Mouse (Mus musculus) heart, embryonic 13.5 days (tissue): ENCODE results near the gene Vps33b. TPM values are rescaled to one million over a fixed set of nuclear protein-coding genes. Genes with fewer than 3 reads are reported as not detected.

ENCODE experiments used
- ATAC-seq: fragments of 200-750 bp; cut with Nextera tagmentation; 2 replicates; pipeline ENCODE4 v1.8.0; 2017; ENCODE audit warnings: moderate TSS enrichment; ENCODE audit not compliant: insufficient number of reproducible peaks, low FRiP score, low TSS enrichment; ENCODE audit errors: extremely low read depth
- H3K27ac ChIP-seq: fragments of 300-500 bp; sonication (generic); replicated peaks from 2 replicates; pipeline ENCODE4 v1.5.1; 2015; ENCODE audit warnings: moderate library complexity, mild to moderate bottlenecking, inconsistent platforms
- H3K27me3 ChIP-seq: fragments of 300-500 bp; sonication (generic); replicated peaks from 2 replicates; pipeline ENCODE4 v1.6.1; 2015; ENCODE audit warnings: mild to moderate bottlenecking, inconsistent platforms
- H3K36me3 ChIP-seq: fragments of 300-500 bp; sonication (generic); 2 replicates; pipeline ENCODE4 v1.6.1; 2015; ENCODE audit warnings: mild to moderate bottlenecking, inconsistent platforms
- H3K4me1 ChIP-seq: fragments of 300-500 bp; sonication (generic); 2 replicates; pipeline ENCODE4 v1.6.1; 2015; ENCODE audit warnings: inconsistent platforms
- H3K4me2 ChIP-seq: fragments of 300-500 bp; sonication (generic); 2 replicates; pipeline ENCODE4 v1.6.1; 2015; ENCODE audit warnings: inconsistent platforms, mild to moderate bottlenecking, moderate library complexity
- H3K4me3 ChIP-seq: fragments of 300-500 bp; sonication (generic); 2 replicates; pipeline ENCODE4 v1.5.1; 2015; ENCODE audit warnings: moderate library complexity, mild to moderate bottlenecking, inconsistent platforms
- H3K9ac ChIP-seq: fragments of 300-500 bp; sonication (generic); 2 replicates; pipeline ENCODE4 v1.6.1; 2015; ENCODE audit warnings: inconsistent platforms, mild to moderate bottlenecking, moderate library complexity
- H3K9me3 ChIP-seq: fragments of 300-500 bp; sonication (generic); 2 replicates; pipeline ENCODE4 v1.6.1; 2016; ENCODE audit warnings: inconsistent platforms
- WGBS: fragments of 180-500 bp; shearing (Covaris S2); methylation state at CpG from one replicate; pipeline ENCODE4 v1.1.7; 2015; ENCODE audit warnings: mixed read lengths; 5-methylcytosine and 5-hydroxymethylcytosine counted together
- polyA plus RNA-seq: library from polyadenylated mRNA; unstranded; fragments of >200 nt; fragmentation: Nextera tagmentation; extraction: Ambion mirVana; gene quantifications from 2 replicates; pipeline ENCODE4 v1.2.1, GENCODE M21; 2015

Vps33b gene
- 9.6 and 11.1 TPM in 2 replicates for polyA plus RNA-seq

DNA sequence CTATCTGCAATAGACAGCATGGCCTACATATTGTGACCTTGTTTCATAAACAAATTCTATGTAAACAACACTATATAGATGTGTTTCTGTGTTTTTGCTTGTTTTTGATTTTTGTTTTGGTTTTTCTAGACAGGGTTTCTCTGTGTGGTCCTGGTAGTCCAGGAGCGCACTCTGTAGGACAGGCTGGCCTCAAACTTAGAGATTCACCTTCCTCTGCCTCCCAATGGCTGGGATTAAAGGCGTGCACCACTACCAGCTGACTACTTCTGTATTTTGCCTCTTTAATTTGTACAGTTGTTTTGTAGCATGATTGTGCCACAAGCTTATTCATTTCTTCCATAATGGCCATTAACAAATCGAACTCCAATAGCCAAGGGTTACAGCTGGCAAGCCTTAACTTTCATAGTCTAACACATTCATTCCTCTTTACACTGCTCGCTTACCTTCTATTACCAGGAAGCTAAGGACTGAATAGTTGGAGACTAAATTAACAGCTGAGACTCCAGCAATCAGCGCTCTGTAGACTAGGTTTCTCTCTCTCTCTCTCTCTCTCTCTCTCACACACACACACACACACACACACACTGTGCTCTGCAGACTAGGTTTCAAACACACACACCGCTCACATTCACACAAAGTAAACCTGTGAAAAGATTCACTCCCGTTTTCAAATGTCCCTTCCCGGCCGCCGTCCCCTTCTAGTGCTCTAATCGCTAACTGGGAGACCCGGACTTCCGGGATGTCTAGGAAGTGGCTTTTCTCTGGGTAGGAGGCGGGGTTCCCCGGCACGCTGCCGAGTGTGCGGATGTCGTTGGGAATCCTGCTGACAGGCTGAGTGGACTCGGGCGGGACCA lies at the start of gene Vps33b:
Gene Vps33b, plus strand, starts transcription at position 753 of the 854 bp plus-strand sequence.
- Histone ChIP-seq H3K9ac (peak within 1 kb of the TSS; percentile 88), H3K4me1 (peaks cover 31% of the 10 kb centered on the region), H3K9me3 (peaks cover 2% of the 10 kb centered on the region; the same call in 1 of the 2 replicates), H3K4me3 (peak within 1 kb of the TSS; percentile 83), H3K36me3 (peaks cover 58% of the 10 kb centered on the region), H3K4me2 (peak within 1 kb of the TSS; percentile 93), H3K27ac (peak within 1 kb of the TSS; percentile 81), H3K27me3 (no peaks in the 10 kb centered on the region)
- WGBS, result 4% methylated on average over 21 of the region's 21 CpGs
- ATAC-seq, result peak; percentile 71

DNA sequence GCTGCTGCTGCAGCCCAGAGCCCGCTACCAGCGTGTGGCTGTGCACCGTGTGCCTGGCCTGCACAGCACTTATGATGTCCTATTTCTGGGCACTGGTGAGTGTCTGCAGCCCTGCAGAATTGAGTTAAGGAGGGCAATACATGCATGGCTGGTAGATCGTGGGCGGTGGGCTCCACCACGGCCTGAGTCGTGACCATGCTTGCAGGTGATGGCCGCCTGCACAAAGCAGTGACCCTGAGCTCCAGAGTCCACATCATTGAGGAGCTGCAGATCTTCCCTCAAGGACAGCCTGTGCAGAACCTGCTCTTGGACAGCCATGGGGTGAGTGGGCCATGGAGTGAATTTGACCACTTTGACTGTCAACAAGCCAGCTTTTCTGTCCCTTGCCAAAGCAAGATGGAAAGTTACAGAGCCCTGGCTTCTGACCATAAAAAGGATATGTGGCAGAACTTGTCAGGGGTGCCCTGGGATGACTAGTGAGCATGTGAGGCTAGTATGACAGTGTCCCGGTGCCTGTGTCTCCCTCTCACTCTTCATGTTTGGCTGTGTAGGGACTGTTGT lies 49.1 kb upstream of the Vps33b start:
- H3K9me3 ChIP-seq, result no peaks in the 10 kb centered on the region
- ATAC-seq, result no peak
- H3K27me3 ChIP-seq, result no peaks in the 10 kb centered on the region
- 87% methylated on average over 9 of the region's 9 CpGs for WGBS
- no peaks in the 10 kb centered on the region; the same call in 1 of the 2 replicates for H3K4me1 ChIP-seq
- H3K4me2 ChIP-seq, result no peak overlapping the region
- H3K9ac ChIP-seq, result no peak overlapping the region
- H3K27ac ChIP-seq, result no peak overlapping the region
- peaks cover 93% of the 10 kb centered on the region for H3K36me3 ChIP-seq
- H3K4me3 ChIP-seq, result no peak overlapping the region

DNA sequence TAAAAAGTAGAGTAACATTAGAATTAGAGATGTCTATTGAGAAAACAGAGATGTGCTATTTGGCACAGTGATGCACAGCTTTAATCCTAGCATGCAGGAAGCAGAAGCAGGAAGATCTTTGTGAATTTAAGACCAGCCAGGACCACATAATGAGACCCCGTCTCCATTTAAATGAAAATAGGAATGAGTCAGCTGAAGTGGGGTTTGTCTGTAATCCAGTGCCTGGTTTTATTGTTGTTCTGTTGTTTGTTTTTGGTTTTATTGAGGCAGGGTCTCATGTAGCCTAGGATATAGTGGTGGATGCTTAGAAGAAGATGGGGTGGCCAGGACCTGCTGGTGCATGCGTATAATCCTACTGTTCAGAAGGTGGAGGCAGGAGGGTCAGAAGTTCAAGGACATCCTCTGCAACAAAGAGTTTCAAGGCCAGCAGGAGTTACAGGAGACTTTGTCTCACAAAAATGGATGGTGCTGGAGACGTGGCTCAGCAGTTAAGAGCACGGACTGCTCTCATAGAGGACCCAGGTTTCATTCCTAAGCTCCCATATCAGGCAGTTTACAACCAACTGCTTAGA lies 48.2 kb upstream of the Vps33b start:
- no peak for ATAC-seq
- H3K27ac ChIP-seq, result no peak overlapping the region
- H3K4me2 ChIP-seq, result no peak overlapping the region
- WGBS, result 81% methylated on average over 4 of the region's 4 CpGs
- H3K9ac ChIP-seq, result no peak overlapping the region
- no peaks in the 10 kb centered on the region for H3K27me3 ChIP-seq
- no peaks in the 10 kb centered on the region for H3K9me3 ChIP-seq
- H3K4me3 ChIP-seq, result no peak overlapping the region
- H3K36me3 ChIP-seq, result peaks cover 91% of the 10 kb centered on the region
- no peaks in the 10 kb centered on the region for H3K4me1 ChIP-seq

DNA sequence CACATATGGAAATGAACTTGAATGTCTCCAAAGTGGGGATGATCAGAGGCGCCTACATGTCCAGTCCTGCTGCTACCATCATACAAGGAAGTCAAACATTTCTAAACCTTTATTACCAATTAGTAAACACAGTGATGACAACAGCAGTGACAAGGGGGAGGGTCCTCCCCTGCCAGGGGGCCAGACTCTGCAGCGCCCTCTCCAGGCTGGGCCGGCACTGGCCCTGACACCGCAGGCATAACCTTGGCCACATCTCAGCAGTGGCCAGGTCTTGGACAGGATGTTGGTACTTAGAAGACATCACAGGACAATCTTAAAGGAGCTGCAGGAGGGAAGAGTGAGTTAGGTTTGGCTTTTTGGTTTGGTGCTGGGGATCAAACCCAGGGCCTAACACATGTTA lies 42.4 kb upstream of the Vps33b start:
- no peaks in the 10 kb centered on the region for H3K9me3 ChIP-seq
- no peak overlapping the region for H3K27ac ChIP-seq
- no peaks in the 10 kb centered on the region for H3K27me3 ChIP-seq
- H3K4me3 ChIP-seq, result no peak overlapping the region
- H3K4me2 ChIP-seq, result no peak overlapping the region
- peaks cover 57% of the 10 kb centered on the region for H3K36me3 ChIP-seq
- 94% methylated on average over 4 of the region's 4 CpGs for WGBS
- H3K4me1 ChIP-seq, result peaks cover 10% of the 10 kb centered on the region
- no peak for ATAC-seq
- H3K9ac ChIP-seq, result no peak overlapping the region

DNA sequence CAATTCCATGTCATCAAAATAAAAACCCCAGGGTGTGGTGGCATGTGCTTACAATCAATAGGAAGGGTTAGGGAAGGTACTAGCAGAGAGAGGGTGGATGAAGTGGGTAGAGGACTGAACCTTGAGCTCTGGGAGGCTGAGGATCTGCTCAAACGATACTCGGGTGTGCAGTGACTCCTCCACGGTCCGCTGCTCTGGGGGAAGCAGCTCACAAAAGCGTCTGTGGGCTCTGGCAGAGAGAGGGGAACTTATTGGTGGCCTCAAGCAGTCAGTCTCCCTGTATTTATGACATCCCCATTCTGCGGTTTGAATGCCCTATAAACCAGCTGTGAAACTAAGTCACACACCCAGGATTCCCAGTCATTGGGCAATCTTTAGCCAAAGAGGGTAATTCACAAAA lies 39.3 kb upstream of the Vps33b start:
- Histone ChIP-seq H3K4me3 (no peak overlapping the region), H3K4me2 (no peak overlapping the region), H3K36me3 (peaks cover 31% of the 10 kb centered on the region), H3K27ac (no peak overlapping the region), H3K4me1 (peaks cover 21% of the 10 kb centered on the region), H3K9me3 (no peaks in the 10 kb centered on the region), H3K27me3 (no peaks in the 10 kb centered on the region), H3K9ac (no peak overlapping the region)
- no peak for ATAC-seq
- WGBS, result 81% methylated on average over 6 of the region's 6 CpGs

DNA sequence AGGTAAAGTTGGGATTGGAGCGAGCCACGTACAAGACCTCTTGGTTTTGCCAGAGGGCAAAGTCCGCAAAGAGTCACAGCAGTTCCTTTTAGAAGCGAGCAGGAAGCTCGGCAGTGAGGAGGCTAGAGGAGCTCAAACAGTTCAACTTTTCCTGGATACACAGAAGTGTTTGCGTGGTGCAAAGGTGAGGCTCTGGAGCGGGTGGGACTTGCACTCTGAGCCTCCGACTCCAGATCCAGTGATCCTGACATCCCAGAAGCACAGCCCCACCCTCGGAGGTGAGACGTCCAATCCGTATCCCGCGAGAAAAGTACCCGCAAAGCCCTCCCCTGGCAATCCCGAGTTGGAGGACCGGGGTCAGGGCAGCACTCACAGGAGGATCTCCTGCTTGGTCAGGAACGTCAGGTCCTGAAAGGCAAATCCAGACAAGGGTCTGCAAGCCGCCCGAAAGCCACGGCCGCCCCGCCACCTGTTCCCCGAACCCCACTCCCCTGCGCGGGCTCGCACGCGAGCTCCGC lies 37.4 kb upstream of the Vps33b start:
- H3K4me2 ChIP-seq, result peak overlapping the region; percentile 93
- H3K36me3 ChIP-seq, result peaks cover 17% of the 10 kb centered on the region
- peak overlapping the region; percentile 61 for H3K27ac ChIP-seq
- peak overlapping the region; percentile 78 for H3K4me3 ChIP-seq
- H3K9me3 ChIP-seq, result no peaks in the 10 kb centered on the region
- H3K27me3 ChIP-seq, result no peaks in the 10 kb centered on the region
- WGBS, result 1% methylated on average over 29 of the region's 29 CpGs
- ATAC-seq, result peak; percentile 9; the same call in 1 of the 2 replicates
- H3K9ac ChIP-seq, result peak overlapping the region; percentile 83
- peaks cover 21% of the 10 kb centered on the region for H3K4me1 ChIP-seq

DNA sequence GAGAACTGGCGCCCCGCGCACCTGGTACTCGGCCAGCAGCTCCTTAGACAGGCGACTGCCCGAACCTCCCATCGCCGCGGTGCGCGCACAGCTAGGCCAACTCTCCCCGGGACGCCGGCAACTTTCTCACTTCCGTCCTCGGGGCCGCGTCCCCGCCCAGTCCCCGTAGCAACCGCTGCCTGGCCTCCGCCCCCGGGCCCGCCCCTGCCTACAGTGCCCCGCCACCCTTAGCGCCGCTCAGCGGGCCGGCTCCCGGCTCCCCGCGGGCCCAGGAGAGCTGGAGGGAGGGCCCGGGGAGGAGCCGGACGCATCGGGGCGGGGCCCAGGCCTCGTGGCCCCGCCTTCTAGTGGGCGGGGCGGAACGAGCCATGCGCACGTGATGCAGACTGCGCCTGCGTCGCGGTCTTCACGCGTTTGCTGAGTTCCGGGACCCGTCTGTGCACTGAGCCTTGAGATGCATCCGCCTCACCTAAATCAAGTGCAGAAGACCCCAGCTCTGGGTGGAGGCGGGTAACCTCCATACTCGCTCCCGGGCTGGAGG lies 36.9 kb upstream of the Vps33b start, which contains the start of the genes Cib1 and Gdpgp1:
Gene Cib1, minus strand, starts transcription at position 325 of the 541 bp plus-strand sequence.
Gene Gdpgp1, plus strand, starts transcription at position 377 of the 541 bp plus-strand sequence.
- Histone ChIP-seq H3K36me3 (peaks cover 12% of the 10 kb centered on the region), H3K4me2 (peak within 1 kb of the TSS; percentile 93), H3K9ac (peak within 1 kb of the TSS; percentile 83), H3K9me3 (no peaks in the 10 kb centered on the region), H3K27ac (peak within 1 kb of the TSS; percentile 62), H3K4me3 (peak within 1 kb of the TSS; percentile 78), H3K27me3 (no peaks in the 10 kb centered on the region), H3K4me1 (peaks cover 21% of the 10 kb centered on the region)
- WGBS, result under 1% methylated on average over 55 of the region's 56 CpGs
- peak; percentile 99 for ATAC-seq

DNA sequence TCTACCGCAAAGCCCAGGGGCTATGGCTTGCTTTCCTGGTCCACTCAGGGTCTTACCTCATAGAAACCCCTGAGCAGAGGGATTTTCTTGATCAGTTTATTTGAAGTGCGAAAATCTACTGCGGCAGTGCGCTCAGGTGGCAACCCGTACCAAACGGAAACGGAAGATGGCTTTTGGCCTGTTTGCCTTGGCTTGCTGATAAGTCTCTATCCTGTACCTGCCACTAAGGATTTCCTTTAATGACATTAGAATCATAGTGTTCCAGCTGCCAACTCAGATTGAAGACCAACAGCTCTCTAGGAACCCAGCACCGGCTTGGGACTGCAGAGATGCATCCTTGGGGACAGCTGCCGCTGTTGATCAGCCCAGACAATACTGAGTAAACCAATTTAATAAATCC lies 35.6 kb upstream of the Vps33b start:
- peaks cover 21% of the 10 kb centered on the region for H3K4me1 ChIP-seq
- no peak for ATAC-seq
- no peaks in the 10 kb centered on the region for H3K27me3 ChIP-seq
- no peak overlapping the region for H3K27ac ChIP-seq
- peaks cover 8% of the 10 kb centered on the region for H3K36me3 ChIP-seq
- WGBS, result 62% methylated on average over 9 of the region's 9 CpGs
- H3K9me3 ChIP-seq, result no peaks in the 10 kb centered on the region
- peak overlapping the region; percentile 78 for H3K4me3 ChIP-seq
- peak overlapping the region; percentile 93 for H3K4me2 ChIP-seq
- peak overlapping the region; percentile 81 for H3K9ac ChIP-seq

DNA sequence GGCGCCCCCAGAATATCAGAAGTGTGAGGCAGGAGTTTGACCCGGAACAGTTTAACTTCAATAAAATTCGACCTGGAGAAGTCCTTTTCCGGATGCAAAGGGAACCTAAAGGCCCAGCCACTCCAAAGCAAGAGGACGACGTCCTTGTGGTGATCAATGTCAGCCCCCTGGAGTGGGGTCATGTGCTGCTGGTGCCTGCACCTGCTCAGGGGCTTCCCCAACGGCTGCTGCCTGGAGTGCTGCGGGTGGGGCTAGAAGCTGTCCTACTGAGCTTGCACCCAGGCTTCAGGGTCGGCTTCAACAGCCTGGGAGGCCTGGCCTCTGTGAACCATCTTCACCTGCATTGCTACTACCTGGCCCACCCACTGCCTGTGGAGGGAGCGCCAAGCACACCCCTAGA lies 30.9 kb upstream of the Vps33b start:
- 84% methylated on average over 10 of the region's 10 CpGs for WGBS

DNA sequence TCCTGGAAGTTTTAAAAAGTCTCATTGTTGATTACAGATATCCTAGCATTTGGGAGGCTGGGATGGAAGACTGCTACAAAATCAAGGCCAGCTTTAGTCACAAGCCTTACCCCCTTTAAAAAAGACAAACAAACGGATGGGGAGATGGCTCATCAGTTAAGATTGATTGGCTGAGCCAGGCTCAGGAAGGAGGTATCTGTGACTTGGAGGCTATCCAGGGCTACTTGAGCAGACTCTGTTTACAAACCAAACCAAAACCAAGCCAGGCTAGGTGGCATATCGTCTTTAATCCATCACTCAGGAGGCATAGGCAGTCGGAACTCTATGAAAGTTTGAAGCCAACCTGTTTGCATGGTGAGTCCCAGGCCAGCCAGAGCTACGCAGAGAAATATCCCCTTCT lies 27.8 kb upstream of the Vps33b start:
- peaks cover 33% of the 10 kb centered on the region for H3K36me3 ChIP-seq
- ATAC-seq, result no peak

More for the DNA sequence above, 30.9 kb upstream of the Vps33b start:
- Histone ChIP-seq H3K27ac (no peak overlapping the region), H3K4me3 (no peak overlapping the region), H3K27me3 (no peaks in the 10 kb centered on the region), H3K36me3 (peaks cover 33% of the 10 kb centered on the region), H3K4me1 (peaks cover 6% of the 10 kb centered on the region), H3K9me3 (no peaks in the 10 kb centered on the region), H3K9ac (no peak overlapping the region), H3K4me2 (no peak overlapping the region)
- no peak for ATAC-seq

DNA sequence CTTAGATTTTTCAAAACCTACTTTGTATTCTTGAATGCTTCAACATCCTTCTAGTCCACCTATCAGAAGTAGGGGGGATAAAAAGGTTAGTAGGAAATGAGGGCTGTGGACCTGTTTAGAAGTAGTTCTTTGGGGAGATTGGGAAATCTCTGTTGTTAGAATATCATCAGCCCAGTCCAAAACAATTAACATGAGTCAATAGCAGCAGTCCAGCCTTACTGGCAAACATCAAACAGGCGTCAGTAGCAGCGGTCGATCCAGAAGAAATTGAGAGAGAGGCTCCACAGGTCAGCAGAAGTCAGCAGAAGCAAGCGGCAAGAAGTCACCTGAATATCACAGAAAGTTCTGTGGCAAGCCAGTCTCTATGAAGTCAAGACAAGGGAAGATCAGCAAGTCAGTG lies 24.6 kb upstream of the Vps33b start:
- no peaks in the 10 kb centered on the region for H3K9me3 ChIP-seq
- 89% methylated on average over 4 of the region's 4 CpGs for WGBS
- ATAC-seq, result no peak
- no peaks in the 10 kb centered on the region for H3K27me3 ChIP-seq
- no peak overlapping the region for H3K4me2 ChIP-seq
- no peak overlapping the region for H3K9ac ChIP-seq
- H3K4me1 ChIP-seq, result peaks cover 8% of the 10 kb centered on the region
- H3K27ac ChIP-seq, result no peak overlapping the region
- H3K36me3 ChIP-seq, result peaks cover 16% of the 10 kb centered on the region
- no peak overlapping the region for H3K4me3 ChIP-seq

More for the DNA sequence above, 27.8 kb upstream of the Vps33b start:
- H3K4me1 ChIP-seq, result peaks cover 3% of the 10 kb centered on the region
- H3K9me3 ChIP-seq, result no peaks in the 10 kb centered on the region
- 76% methylated on average over 4 of the region's 4 CpGs for WGBS
- H3K27me3 ChIP-seq, result no peaks in the 10 kb centered on the region
- H3K9ac ChIP-seq, result no peak overlapping the region
- H3K27ac ChIP-seq, result no peak overlapping the region
- H3K4me3 ChIP-seq, result no peak overlapping the region
- no peak overlapping the region for H3K4me2 ChIP-seq
